Mouse (Mus musculus): ENCODE data around the gene Rtn2.

Rtn2 gene

DNA sequence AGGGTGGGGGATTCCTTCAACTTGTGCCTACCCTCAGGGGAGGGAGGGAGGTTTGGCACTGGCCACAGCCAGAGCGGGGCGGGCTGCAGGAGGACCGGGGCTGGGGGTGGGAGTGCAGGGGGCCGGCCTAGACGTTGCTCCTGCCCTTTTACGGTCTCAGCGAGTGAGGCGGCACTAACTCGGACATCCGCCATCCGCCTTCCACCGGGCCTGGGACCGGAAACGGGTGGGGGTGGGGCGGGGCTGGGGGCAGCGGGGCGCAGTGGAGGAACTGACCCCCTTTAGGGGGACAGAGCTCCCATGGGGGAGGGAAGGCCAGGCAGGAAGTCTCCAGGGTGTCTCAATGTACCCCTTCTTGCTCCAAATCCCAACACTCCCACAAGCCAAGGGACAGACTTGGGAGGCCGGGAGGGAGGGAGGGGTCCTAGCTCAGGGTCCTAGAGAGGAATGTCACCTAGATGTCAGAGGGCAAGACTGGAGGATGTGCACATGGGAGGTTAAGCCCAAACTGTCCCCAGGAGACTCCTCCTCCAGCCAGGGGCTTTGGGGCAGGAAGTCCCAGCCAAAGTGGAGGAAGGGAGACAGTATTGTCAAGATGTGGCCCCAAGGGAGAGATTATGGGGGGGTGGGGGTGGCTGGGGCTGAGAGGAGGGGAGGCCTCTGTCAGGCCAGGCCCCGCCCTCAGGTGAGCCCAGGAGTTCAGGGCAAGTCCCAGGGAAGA, 12.5 kb upstream of the Rtn2 start:
- DNase-seq, result no peak

GRCm38 (mm10) chr7:19270509-19271237, 11.8 kb upstream of the Rtn2 start:
- no peak for DNase-seq

DNA sequence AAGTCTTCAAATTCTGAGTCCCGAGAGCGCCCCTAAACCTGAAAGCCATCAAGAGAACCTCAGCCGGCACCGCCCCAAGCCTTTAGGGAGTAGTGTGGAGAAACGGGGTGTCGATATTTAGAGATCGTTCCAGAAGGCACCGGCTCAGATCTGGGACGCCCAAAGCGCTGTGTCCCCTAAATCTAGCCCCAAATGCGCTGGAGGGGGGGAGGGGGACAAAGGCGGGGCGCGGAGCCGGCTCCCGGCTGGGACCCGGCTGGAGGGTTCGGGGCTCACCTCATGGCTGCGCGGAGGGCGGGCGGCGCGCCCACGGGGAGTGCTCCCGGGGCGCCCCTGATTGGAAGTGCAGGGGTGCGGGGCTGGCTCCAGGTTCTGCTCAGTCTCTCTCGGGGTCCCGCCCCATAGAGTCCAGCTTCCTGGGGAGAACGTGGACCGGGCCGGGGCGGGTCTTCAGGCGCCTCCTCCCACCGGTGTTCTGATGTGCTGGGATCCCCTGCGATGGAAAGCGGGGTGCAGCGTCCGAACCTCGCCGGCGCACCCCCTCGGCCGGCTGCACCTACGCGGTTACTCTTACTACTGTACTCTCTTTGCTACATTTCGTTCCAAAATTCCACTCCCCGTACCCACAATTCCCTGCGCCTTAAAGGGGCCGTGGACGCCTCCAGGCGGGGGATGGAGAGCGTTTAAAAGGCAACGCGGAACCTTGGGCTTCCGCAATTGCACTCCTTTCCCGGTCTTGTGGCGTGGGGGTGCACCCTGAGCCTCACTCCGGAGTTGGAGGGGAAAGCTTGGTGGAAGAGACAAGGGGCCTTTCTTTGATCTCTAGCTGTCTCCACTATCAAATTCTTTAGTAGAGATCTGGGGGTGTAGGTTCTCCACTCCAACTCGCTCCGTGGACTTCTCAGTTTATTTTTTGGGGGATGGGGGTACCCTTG, 10.9 kb upstream of the Rtn2 start, which contains the start of gene Vasp:
Vasp (minus strand) TSS at position 580 of the 935 bp plus-strand sequence.
- peak; percentile 87 to 90 for DNase-seq

GRCm38 (mm10) chr7:19272173-19272764, 10.2 kb upstream of the Rtn2 start:
- DNase-seq, result peak; percentile 75 to 82

DNA sequence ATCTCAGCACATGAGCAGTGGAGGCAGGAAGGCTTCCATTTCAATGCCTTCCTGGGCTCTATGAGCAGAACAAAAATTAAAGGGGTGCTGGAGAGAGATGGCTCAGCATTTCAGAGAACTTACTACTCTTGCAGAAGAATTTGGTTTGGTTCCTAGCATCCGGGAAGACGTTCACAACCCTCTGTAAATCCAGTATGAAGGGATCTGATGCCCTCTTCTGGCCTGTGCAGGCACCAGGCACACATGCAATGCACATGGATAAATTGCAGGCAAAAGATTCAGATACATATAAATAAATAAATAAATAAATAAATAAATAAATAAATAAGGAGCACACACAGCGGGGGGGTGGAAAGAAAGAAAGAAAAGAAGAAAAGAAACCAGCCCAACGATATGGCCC, 6.2 kb upstream of the Rtn2 start:
- DNase-seq, result no peak

GRCm38 (mm10) chr7:19279052-19279451, 3.4 kb upstream of the Rtn2 start:
- no peak for DNase-seq

DNA sequence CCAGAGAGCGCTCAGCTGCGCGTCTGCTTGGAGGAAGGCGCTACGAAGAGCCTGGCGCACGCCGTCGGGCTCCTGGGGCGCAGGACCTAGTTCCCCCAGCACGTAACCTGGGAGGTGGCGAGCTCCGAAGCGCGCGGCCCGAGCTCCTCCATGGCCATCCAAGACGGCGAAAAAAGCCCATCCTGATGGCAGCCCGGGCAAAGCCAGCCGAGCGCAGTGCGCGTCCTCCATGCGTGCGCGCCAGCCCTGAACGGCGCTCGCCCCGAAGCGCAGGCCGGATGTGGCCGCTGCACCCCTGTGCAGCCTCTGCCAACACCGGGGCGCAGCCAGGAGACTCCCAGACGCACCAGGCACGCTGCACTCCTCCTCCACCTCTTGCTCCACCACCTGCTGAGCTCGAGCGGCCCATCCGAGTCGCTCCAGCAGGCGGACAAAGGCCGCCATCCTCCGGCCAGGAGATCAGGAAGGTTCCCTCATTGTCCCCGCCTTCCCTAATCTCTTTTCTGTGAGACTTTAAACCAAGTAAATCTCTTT, 2.8 kb upstream of the Rtn2 start, which contains the start of gene Ppm1n:
Ppm1n (minus strand) TSS at position 484 of the 534 bp plus-strand sequence.
- no peak for DNase-seq

DNA sequence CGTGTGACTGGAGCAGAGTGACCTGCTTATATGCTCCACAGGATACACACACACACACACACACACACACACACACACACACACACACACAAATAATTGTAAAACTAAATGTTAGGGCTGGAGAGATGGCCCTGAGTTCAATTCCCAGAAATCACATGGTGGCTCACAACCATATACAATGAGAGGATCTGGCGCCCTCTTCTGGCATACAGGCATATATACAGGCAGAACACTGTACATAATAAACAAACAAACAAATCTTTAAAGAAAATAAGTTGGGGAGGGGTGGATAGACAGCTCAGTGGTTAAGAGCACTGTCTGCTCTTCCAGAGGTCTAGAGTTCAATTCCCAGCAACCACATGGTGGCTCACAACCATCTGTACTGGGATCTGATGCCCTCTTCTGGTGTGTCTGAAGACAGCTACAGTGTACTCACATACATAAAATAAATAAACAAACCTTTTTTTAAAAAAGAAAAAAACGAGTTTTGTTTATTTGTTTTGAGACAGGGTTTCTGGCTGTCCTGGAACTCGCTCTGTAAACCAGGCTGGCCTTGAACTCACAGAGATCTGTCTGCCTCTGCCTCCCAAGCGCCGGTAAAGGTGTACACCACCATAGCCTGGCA, 632 bp upstream of the Rtn2 start:
- DNase-seq, result peak; percentile 51 to 73

DNA sequence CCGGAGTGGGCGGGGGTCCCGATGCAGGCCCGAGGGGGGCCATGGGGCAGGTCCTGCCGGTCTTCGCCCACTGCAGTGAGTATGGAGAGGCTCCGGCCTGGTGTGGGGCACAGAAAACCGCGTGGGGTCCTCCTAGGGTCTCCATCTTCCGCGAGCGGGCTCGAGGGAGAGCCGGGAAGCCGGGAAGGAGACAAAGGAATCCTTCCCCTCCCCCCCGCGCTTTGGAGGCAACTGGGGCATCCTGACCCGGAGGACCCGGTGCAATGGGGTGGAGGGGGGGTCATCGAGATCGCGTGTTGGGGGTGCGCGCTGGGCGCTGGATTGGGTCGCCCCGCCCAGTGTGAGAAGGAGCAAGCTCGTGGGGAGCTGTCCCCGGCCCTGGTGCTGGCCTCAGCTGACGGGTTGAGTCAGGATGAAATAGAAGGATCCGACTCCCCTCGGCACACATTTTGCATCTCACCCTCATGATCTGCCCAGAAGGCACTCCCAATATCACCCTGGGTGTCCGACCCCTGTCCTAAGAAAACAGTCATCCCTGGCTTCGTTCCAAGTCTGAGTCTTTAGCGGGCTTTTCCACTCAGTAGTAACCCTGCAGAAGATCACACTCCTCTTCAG, 474 bp downstream of the Rtn2 start:
- DNase-seq, result peak; percentile 66 to 67

- no peak for DNase-seq
Measured at GRCm38 (mm10) chr7:19283406-19283804, 981 bp downstream of the Rtn2 start.

DNA sequence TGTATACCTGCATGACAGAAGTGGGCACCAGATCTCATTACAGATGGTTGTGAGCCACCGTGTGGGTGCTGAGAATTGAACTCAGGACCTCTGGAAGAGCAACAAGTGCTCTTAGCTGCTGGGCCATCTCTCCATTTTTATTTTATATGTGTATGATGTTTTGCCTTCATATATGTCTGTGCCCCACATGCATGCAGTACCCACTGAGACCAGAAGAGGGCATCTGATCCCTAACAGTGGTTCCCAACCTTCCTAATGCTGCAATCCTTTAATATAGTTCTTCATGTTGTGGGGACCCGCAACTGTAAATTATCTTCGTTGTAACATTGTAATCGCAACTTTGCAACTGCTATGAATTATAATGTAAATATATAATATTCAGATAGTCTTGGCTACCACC, 2.3 kb downstream of the Rtn2 start:
- peak; percentile 69 to 74 for DNase-seq

GRCm38 (mm10) chr7:19290969-19291596, 8.7 kb downstream of the Rtn2 start:
- no peak for DNase-seq

DNA sequence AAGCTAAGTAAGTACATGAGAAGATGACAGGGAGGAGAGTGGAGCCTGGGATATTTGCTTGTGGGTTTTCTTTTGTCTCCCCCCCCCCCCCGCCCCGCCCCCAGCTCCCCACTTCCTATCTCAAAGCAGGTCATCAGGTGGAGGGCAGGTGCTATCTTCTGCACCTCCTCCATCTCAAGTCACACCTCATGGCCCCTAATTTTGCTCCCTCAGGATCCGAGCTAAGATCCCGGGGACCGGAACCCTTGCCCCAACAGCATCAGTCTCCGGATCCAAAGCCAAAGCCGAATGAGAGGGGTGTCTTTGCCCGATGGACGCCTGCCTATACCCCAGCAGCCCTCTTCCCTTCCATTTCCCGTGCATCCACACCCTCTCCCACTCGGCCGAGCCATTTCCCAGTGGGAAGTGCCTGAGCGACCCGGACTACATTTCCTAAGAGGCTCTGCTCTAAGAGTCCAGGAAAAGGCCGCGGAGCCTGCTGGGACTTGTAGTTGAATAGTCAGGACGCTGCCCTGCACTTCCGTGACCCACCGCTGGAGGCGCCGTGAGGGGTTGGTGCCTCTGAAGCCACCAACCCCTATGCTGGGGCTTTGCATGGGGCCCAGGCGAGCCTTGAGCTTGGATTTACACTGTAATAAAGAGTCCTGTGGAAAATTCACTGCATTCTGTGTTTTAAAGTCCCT, 13.2 kb downstream of the Rtn2 start:
- DNase-seq, result peak; percentile 98

GRCm38 (mm10) chr7:19297034-19297433, 14.6 kb downstream of the Rtn2 start:
- no peak for DNase-seq

DNA sequence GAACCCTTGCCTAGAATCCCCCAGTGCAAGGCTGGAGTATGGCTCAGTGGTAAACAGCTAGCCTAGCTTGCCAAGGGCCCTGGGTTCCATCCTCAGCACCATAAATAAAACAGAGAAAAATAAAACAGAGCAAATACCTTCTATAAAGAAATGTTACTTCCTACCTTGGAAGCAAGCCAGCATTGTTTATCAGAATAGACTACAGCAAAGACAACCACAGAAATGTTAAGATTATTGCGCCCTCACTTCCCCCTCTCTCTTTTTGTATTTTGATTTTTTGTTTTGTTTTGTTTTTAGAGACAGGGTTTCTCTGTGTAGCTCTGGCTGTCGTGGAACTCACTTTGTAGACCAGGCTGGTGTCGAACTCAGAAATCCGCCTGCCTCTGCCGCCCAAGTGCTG, 15.4 kb downstream of the Rtn2 start:
- no peak for DNase-seq

- DNase-seq, result peak in 1 of 2 experiments; percentile 58
Measured at GRCm38 (mm10) chr7:19299194-19299593, 16.8 kb downstream of the Rtn2 start.

- peak; percentile 83 to 88 for DNase-seq
Measured at GRCm38 (mm10) chr7:19300501-19301421, 18.3 kb downstream of the Rtn2 start.

DNA sequence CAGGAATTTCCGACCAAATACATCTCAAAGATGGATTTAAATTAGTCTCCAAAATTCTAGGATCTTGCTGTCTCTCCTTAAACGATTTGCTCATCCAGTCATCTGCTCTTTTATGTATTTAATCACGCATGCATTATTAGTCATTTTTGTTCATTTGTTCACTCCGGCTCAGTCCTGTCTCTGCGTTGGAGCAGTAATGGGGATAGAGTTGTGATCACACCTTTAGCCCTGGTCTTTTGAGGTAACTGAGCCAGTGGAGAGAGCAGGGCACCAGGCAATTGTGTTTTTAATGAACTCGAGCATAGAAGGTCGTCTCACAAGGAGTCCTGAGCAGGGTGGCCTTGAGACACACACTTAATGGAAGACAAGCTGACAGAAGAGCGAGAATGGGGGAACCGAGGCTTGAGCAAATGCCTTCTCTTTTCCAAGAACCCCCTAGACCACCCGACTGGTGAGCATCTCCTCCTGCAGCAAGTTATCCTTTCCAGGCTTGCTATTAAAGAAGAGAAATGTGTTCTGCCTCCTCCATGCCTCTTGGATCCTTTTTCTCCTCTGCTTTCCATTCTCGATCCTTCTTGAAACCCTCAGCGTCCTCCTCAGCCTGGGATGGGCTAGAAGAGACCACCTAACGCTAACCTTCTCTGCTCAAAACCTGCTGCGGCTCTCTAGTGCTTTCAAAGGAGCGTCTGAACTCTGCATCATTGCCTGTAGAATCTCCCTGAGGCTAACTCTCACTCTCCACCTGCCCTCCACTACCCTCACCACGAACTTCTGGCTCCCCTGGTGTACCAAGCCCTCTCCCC, 19.2 kb downstream of the Rtn2 start:
- peak in 1 of 2 experiments; percentile 39 for DNase-seq
